Mouse (Mus musculus): ENCODE measurements at regions not wholly inside any gene's neighbourhood (a gene's known extent, or its start where the extent isn't known, plus 50 kb on each side); places are given as distances from the start of the nearest gene placed in this dataset.

- DNase-seq (ENCODE audit: extremely low read depth, low read depth, low spot score) = no peak
These were observed 343.3 kb upstream of the Adgrl2 start for GRCm38 (mm10) chr3:149333607-149334006.

GRCm38 (mm10) chr3:149333131-149333530 is 342.8 kb upstream of the Adgrl2 start:
- no peak for DNase-seq (ENCODE audit: extremely low read depth, low read depth, low spot score)

- DNase-seq (ENCODE audit: extremely low read depth, low read depth, low spot score) = no peak
These were observed 341.8 kb upstream of the Adgrl2 start for GRCm38 (mm10) chr3:149332105-149332504.

DNA sequence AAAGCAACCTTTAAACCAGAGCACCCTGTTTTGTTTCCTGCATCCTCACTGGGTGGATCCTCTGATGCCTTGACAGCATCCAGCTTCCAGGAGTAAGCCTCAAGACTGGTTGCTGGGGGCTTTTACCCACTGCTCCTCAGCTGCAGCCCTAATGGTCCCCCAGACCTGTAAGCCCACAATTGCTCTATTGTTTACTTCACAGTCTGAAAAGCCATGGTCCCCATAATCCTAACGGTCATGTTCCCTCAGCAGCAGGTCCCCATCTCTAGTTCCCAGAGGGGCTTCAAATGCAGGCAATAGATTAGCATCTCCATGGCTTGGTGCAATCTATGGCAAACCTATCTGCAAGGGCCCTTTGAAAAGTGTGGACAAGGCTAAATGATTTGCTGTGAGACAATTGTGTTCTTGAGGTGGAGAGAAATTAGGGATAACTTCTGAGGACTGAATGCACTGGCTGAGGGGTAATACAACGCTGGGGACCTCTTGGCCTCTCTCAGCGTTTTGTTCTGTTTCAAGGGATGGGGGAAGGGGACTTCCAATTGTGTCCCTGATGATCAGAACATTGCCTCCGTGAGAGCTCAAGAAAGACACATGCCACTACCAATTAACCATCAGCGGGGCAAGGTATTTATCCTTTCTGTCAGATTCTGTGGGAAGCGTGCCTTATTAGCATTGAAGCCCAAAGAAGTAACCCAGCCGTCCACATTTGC is 341.1 kb upstream of the Adgrl2 start:
- DNase-seq (ENCODE audit: extremely low read depth, low read depth, low spot score) = no peak

GRCm38 (mm10) chr3:149330716-149331115 is 340.4 kb upstream of the Adgrl2 start:
- DNase-seq (ENCODE audit: extremely low read depth, low read depth, low spot score) = no peak

DNA sequence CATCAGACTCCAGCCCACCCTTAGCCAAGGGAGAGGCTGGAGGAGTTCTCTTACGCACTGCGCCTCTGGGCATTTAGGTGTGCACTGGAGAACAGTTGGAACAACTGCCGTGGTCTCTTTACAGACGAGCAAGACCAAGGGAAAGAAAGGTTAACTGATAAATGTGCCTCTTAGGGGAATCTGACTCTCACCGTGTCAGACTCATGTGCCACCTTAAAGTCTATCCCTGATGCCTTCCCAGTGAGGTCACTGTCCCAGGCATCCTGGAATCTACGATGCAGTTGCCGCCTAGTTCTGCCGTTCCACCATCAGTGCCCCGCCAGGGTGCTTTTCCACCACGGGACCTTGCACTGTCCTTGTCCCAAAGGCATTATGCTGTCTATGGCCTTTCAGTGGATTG is 339.7 kb upstream of the Adgrl2 start:
- no peak for DNase-seq (ENCODE audit: extremely low read depth, low read depth, low spot score)

DNA sequence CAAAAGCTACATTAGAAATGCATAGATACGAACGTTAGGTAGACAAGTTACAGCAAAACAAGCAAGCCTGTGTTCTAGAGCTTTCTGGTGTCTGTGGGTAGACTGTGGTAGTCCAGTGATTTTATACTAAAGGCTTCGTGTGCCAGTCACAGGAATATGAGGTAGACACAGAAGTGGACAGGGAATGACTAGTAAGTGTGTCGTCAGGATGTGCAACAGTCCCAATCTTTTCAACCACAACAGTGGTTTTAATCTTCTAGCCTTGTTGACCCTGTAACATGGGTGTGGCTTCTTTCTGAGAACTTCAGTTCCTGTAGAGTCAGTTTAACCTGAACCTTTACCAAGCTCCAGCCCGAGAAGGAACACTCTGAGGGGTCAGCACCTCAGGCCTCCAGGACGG is 339.3 kb upstream of the Adgrl2 start:
- no peak for DNase-seq (ENCODE audit: extremely low read depth, low read depth, low spot score)

- no peak for DNase-seq (ENCODE audit: extremely low read depth, low read depth, low spot score)
These were observed 336.3 kb upstream of the Adgrl2 start for GRCm38 (mm10) chr3:149326664-149327063.

DNA sequence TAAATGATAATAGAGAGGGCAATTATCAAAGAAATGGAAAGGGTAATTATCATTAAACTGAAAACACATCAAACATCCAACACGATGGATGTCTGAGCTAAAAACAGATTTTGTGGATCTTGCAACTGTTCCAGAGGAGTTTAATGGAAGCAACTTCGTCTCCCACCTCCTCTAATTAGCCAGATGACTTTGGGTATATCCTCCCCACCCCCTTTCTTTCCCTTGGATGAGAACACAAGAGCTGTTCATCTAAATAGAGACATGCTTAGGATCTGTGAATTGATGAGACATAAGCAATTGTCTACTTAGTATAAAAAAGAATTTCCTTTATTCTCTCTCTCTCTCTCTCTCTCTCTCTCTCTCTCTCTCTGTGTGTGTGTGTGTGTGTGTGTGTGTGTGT is 333.7 kb upstream of the Adgrl2 start:
- DNase-seq (ENCODE audit: extremely low read depth, low read depth, low spot score) = no peak

GRCm38 (mm10) chr3:149318728-149319127 is 328.4 kb upstream of the Adgrl2 start:
- DNase-seq (ENCODE audit: extremely low read depth, low read depth, low spot score) = no peak

GRCm38 (mm10) chr3:149314258-149314657 is 323.9 kb upstream of the Adgrl2 start:
- no peak for DNase-seq (ENCODE audit: extremely low read depth, low read depth, low spot score)

DNA sequence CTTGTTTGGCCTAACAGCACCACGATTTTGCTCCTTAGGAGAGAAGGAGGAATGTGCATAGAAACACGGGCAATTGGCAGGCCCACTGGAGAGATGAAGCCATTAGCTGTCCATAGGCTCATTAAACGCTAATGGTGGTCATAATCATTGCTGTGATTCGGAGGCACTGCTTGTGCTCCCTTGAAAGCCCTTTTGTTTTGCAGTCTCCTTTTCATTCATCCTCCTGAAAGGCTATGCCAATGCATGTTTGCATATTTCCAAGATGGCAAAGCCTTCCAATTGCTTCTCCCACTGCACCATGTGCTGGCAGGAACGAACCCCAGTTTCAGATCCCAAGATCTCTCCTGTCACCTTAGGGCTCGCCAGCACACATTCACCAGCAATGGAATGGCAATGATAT is 322.9 kb upstream of the Adgrl2 start:
- DNase-seq (ENCODE audit: extremely low read depth, low read depth, low spot score) = no peak

- DNase-seq (ENCODE audit: extremely low read depth, low read depth, low spot score) = no peak
These were observed 321.2 kb upstream of the Adgrl2 start for GRCm38 (mm10) chr3:149311576-149311975.

DNA sequence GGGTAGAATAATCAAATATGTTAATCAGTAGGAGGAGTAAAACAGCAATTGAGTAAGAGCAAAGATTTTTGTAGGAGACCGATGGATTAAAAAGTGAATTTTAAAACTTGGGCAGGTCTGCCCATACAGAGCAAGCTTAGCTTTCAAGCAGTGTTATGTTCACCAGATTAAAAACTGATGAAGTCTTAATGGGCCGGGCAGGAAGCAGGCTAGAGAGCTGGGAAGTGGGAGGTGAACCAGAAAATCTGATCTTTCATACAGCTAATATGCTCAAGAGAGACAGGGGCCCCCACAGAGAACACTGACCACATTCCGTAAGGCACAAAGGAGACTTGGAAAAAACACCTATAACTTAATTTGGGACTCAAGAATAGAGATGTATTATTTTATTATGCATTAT is 316.4 kb upstream of the Adgrl2 start:
- no peak for DNase-seq (ENCODE audit: extremely low read depth, low read depth, low spot score)

DNA sequence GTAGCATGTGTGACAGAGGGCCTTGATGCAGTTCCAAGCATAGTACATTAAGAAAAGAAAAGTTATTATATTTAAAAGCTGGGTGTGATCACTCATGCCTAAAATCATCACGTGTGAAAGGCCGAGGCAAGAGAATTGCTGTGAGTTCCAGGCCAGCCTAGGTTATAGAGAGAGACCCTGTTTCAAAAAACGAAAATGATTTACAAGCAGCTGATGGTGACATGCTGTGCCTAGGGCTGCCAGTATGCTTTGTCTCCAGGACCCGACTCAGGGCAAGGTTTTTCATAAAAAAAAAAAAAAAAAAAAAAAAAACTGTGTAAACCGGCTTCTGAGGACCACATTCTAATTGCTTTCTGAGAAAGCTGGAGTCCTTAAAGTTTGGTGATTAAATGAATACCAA is 315.9 kb upstream of the Adgrl2 start:
- DNase-seq (ENCODE audit: extremely low read depth, low read depth, low spot score) = no peak

GRCm38 (mm10) chr3:149305440-149305839 is 315.1 kb upstream of the Adgrl2 start:
- no peak for DNase-seq (ENCODE audit: extremely low read depth, low read depth, low spot score)

- DNase-seq (ENCODE audit: extremely low read depth, low read depth, low spot score) = no peak
These were observed 314.7 kb upstream of the Adgrl2 start for GRCm38 (mm10) chr3:149305011-149305413.

- DNase-seq (ENCODE audit: extremely low read depth, low read depth, low spot score) = no peak
These were observed 313.1 kb upstream of the Adgrl2 start for GRCm38 (mm10) chr3:149303418-149303817.

DNA sequence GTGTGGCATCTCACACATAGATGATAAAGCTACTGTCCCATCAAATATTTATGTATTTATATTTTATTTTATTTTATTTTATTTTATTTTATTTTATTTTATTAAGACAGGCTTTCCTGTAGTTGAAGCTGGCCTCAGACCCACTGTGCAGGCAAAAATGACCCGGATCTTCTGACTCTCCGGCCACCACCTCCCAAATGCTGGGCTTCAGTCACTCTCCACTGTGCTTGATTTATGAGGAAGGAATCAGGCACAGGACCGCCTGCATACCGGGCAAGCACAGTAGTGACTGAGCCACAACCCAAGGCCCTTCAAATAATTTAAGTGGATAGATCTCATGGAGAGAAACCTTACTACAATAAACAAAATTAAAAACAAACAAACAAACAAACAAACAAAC is 309.6 kb upstream of the Adgrl2 start:
- DNase-seq (ENCODE audit: extremely low read depth, low read depth, low spot score) = no peak

DNA sequence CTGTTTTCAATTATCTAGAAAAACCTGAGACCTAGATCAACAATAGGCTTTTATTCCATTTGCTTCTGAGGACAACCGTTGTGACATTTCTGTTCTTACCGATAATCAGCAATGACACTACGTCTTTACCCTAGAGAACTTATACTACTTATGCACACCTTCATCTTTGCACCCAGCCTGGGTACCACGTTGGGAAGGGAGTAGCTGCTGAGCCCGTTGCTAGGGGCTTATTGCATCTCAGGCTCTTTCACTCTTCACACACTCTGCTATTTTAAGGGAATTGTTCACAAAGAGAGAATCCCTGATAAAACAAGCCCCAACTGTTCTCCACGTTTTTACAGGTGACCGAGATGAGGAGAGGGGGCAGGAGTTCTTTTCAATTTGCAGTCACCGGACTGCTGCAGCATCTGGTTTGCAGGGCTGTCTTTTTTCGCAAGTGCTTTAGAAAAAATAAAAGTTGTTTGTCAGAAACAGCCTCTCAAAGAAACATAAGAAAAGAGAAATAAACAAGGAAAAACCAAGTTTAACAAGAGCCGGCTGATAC is 306.1 kb upstream of the Adgrl2 start:
- DNase-seq (ENCODE audit: extremely low read depth, low read depth, low spot score) = no peak

- DNase-seq (ENCODE audit: extremely low read depth, low read depth, low spot score) = no peak
These were observed 305.6 kb upstream of the Adgrl2 start for GRCm38 (mm10) chr3:149295942-149296341.

DNA sequence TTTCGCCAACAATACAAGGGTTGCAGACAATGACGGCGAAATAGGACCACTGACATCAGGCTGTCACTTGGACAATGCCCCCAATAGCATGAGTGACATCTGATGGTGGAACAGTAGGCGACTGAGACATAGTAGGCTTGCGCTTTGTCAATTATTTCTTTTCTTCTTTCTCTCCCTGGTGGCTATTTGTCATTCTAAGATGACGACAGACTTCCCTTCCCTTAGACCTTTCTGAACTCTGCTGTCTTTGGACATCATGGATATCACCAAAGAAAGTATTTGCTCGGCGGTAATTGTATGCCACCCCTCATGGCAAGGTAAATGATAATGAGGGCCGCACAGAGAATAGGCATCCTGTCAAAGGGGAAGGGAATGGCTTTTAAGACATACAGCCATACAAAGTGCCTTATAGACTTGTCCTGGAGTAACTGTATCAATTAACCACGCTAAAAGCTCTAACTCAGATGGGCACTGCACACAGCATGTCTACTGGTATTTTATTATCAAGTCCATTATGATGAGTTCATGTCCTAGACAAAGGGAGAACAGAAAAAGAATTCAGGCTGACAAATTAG is 305.0 kb upstream of the Adgrl2 start:
- DNase-seq (ENCODE audit: extremely low read depth, low read depth, low spot score) = no peak

GRCm38 (mm10) chr3:149294445-149294844 is 304.1 kb upstream of the Adgrl2 start:
- no peak for DNase-seq (ENCODE audit: extremely low read depth, low read depth, low spot score)
